Mouse (Mus musculus): Measurements from ENCODE around the gene Slamf6.

The Slamf6 gene

DNA sequence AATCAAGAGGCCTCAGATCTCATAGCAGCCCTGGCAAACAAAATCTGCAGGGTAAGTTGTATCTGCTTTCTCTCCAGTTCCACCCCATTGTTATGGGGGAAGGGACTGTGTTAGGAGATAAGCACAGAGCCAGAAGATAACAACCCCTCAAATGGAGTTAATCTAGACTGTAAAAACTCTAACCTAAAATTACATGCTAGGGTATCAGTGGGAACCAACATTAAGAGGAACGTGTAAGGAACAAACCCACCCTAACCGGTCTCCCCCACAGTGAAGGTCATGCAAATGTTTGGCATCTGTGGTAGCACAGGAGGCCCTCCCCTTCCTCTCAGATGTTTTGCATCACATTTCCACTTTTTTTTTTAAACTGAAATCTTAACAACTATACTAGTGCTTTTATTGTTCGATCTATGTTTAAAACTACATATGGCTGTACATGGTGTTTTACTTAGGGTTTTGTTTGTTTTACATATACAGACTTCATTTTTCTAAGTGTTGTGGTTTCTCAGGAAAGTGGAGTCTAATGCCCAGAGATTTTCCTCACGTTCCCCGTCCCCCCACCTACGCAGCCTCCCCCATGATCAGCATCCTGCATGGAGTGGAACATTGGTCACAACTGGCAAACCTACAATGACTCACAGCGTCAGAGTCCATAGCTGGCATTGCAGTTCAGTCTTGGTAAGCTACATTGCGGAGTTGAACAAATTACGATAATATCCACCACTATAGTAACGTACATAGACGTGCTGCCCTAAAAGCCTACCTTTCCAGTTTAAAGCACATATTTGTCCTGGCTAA is 77.8 kb downstream of the Slamf6 start:
- DNase-seq (ENCODE audit: low read depth) = peak; percentile 44

DNA sequence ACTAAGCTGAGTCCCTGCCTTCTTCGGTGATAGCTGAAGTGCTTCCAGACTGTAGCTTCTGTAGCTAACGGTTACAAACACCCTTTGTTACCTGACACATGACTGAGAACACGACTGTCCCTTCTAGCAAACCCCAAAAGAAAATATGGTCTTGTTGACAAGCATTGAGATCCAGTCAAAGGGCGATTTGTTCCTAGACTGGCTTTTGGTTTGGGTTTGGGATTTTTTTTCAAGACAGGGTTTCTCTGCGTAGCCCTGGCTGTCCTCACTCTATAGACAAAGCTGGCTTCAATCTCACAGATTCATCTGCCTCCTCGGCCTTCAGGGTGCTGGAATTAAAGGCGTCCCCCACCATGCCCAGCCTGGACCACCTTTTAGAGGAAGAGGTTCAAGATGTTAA is 79.4 kb downstream of the Slamf6 start:
- no peak for DNase-seq (ENCODE audit: low read depth)

DNA sequence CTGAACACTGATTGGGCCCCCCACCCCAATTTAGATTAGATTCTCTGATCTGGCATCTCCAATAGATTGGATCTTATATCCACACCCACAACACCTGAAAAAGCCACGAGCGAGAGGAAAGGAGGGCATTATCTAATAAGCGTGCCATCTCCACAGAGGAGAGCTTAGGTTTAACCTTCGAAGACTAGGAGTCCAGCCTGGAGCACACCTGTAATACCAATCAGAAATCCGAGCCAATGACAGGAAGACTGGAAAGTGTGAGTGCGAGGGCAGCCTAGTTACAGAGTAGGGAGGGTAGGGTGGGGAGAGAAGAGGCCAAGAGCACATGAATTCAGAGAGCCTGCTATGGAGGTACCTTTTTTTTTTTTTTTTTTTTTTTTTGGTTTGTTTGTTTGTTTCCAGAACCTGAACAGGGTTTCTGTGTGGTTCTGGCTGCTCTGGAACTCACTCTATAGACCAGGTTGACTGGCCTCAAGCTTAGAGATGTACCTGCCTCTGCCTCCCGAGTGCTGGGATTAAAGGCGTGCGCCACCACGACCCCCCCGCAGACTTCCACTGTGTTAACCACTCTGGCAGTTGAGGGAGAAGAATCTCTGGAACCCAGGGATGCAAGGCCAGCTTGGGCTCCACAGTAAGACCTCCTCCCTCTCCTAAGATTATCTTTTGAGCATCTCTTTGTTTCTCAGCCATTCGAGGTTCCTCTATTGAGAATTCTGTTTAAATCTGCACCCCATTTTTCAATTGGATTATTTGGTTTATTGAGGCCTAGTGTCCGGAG is 81.7 kb downstream of the Slamf6 start:
- DNase-seq (ENCODE audit: low read depth) = no peak

DNA sequence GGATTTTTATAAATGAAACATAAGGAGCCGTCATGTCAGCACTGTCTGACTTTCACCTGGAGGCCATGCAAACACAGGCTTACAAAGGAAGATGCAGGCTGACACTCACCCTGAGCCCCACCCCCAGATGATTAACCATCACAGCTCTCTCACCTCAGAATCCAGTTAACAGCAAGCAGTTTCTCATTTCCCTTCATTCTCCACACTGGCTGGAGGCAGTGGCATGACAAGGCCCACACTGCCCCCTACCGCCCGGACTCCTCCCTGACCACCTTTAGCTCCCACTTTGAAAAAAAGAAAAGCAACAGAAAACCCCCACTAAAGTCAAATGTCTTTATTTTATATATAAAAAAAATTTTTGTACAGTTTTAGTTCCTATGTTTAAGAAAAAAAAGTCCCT is 83.3 kb downstream of the Slamf6 start:
- DNase-seq (ENCODE audit: low read depth) = peak; percentile 91

DNA sequence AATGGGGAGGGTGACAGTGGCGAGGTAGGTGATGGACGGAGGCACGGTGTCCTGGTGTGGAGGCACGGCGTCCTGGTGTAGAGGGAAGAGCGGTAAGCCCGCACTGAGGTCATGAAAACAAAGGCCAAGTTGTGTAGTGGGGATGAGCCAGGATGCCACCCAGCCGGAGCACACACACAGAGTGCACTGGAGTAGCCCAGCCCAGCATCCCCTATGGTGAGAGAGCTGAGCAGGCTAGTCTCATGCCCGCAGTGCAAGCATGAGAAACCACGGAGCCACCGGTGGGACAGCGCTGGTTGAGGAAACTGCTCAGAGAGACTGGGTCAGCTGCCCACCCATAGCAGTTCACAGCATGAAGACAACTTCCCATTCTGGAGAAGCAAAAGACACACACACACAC is 84.3 kb downstream of the Slamf6 start:
- no peak for DNase-seq (ENCODE audit: low read depth)
